Comparison of ENCODE assay signal across 8 mouse cellular contexts in genomic region chr14:25523230-25524110, GRCm38 (mm10).
DNase-seq lines count a peak whose midpoint lies in the region; ATAC-seq and TF ChIP-seq lines count a peak whose summit lies in the region.

No protein-coding gene starts in this region.

- no peaks in the 10 kb centered on the region for H3K9me3 ChIP-seq in lung, embryonic 14.5 days (ENCODE audit: low read depth, low read length)
- H3K9me3 ChIP-seq in heart, embryonic 11.5 days (replicated peaks; ENCODE audit: control insufficient read depth, low read length): no peaks in the 10 kb centered on the region
- H3K9me3 ChIP-seq in kidney, embryonic 15.5 days (replicated peaks): no peaks in the 10 kb centered on the region
- H3K9me3 ChIP-seq in midbrain, embryonic 14.5 days (ENCODE audit: control insufficient read depth, low read length): no peaks in the 10 kb centered on the region

- DNase-seq in lung, embryonic 14.5 days: peak; percentile 24
- DNase-seq in lung, postnatal 25 days (ENCODE audit: low spot score): no peak
- no peak for DNase-seq in midbrain, embryonic 14.5 days
- DNase-seq in layer of hippocampus, postnatal 36 days: no peak
- no peak for DNase-seq in T-cell, adult 2 months (ENCODE audit: low spot score)
- no peak for DNase-seq in frontal cortex, postnatal 14 days (ENCODE audit: low spot score in 2 of 2)

- no peak overlapping the region for H3K9ac ChIP-seq in lung, embryonic 14.5 days
- peak overlapping the region; percentile 31 for H3K9ac ChIP-seq in heart, embryonic 11.5 days (ENCODE audit: low read depth, low read length)
- peak overlapping the region; percentile 19; the same call in 1 of the 2 replicates for H3K9ac ChIP-seq in kidney, embryonic 15.5 days
- H3K9ac ChIP-seq in midbrain, embryonic 14.5 days (replicated peaks; ENCODE audit: low read length): 0 out of 2 replicates have a peak overlapping the region, but pooled peaks have one; percentile 26

- peak overlapping the region; percentile 55; the same call in 1 of the 2 replicates for H3K27ac ChIP-seq in lung, embryonic 14.5 days (ENCODE audit: low read depth)
- peak overlapping the region; percentile 87 for H3K27ac ChIP-seq in heart, embryonic 11.5 days (ENCODE audit: low read depth, low read length)
- H3K27ac ChIP-seq in kidney, embryonic 15.5 days: peak overlapping the region; percentile 81
- H3K27ac ChIP-seq in midbrain, embryonic 14.5 days (replicated peaks; ENCODE audit: low read depth, low read length): peak overlapping the region; percentile 33; the same call in 1 of the 2 replicates

- no peak overlapping the region for H3K4me2 ChIP-seq in lung, embryonic 14.5 days
- no peak overlapping the region for H3K4me2 ChIP-seq in heart, embryonic 11.5 days
- H3K4me2 ChIP-seq in kidney, embryonic 15.5 days: no peak overlapping the region
- H3K4me2 ChIP-seq in midbrain, embryonic 14.5 days (ENCODE audit: low read length): no peak overlapping the region

- H3K4me1 ChIP-seq in lung, embryonic 14.5 days (ENCODE audit: insufficient read depth): peaks cover 24% of the 10 kb centered on the region
- H3K4me1 ChIP-seq in heart, embryonic 11.5 days (ENCODE audit: control insufficient read depth, insufficient read depth, low read length): peaks cover 88% of the 10 kb centered on the region
- H3K4me1 ChIP-seq in kidney, embryonic 15.5 days: peaks cover 82% of the 10 kb centered on the region
- H3K4me1 ChIP-seq in midbrain, embryonic 14.5 days (ENCODE audit: control insufficient read depth, insufficient read depth, low read length): peaks cover 46% of the 10 kb centered on the region

- peak; percentile 22; the same call in 1 of the 2 replicates for ATAC-seq in lung, embryonic 14.5 days (ENCODE audit: insufficient read depth)
- ATAC-seq in heart, embryonic 11.5 days (replicated peaks; ENCODE audit: insufficient number of reproducible peaks, low FRiP score, low TSS enrichment): no peak
- no peak for ATAC-seq in kidney, embryonic 15.5 days (replicated peaks; ENCODE audit: low FRiP score)
- ATAC-seq in midbrain, embryonic 14.5 days (ENCODE audit: low FRiP score, low TSS enrichment): no peak

- H3K4me3 ChIP-seq in lung, embryonic 14.5 days (ENCODE audit: low read depth, low read length): no peak overlapping the region
- no peak overlapping the region for H3K4me3 ChIP-seq in heart, embryonic 11.5 days (ENCODE audit: low read depth, low read length)
- no peak overlapping the region for H3K4me3 ChIP-seq in kidney, embryonic 15.5 days (replicated peaks)
- H3K4me3 ChIP-seq in midbrain, embryonic 14.5 days (replicated peaks; ENCODE audit: low read depth, low read length): no peak overlapping the region

- no peaks in the 10 kb centered on the region for H3K36me3 ChIP-seq in lung, embryonic 14.5 days (ENCODE audit: insufficient read depth)
- H3K36me3 ChIP-seq in heart, embryonic 11.5 days (ENCODE audit: control insufficient read depth, insufficient read depth, low read length): no peaks in the 10 kb centered on the region
- no peaks in the 10 kb centered on the region for H3K36me3 ChIP-seq in kidney, embryonic 15.5 days
- H3K36me3 ChIP-seq in midbrain, embryonic 14.5 days (ENCODE audit: control insufficient read depth, insufficient read depth, low read length): peaks cover 12% of the 10 kb centered on the region; the same call in 1 of the 2 replicates

- no peaks in the 10 kb centered on the region for H3K27me3 ChIP-seq in lung, embryonic 14.5 days (ENCODE audit: insufficient read depth, low read length)
- no peaks in the 10 kb centered on the region for H3K27me3 ChIP-seq in heart, embryonic 11.5 days (ENCODE audit: control insufficient read depth, insufficient read depth, low read length)
- no peaks in the 10 kb centered on the region for H3K27me3 ChIP-seq in kidney, embryonic 15.5 days
- H3K27me3 ChIP-seq in midbrain, embryonic 14.5 days (ENCODE audit: control insufficient read depth, insufficient read depth, low read length): no peaks in the 10 kb centered on the region

- WGBS in lung, embryonic 14.5 days: 39% methylated on average over 11 of the region's 11 CpGs
- WGBS in heart, embryonic 11.5 days (ENCODE audit: insufficient replicate concordance): 24% methylated on average over 11 of the region's 11 CpGs
- 41% methylated on average over 11 of the region's 11 CpGs for WGBS in kidney, embryonic 15.5 days
- WGBS in midbrain, embryonic 14.5 days: 76% methylated on average over 11 of the region's 11 CpGs

- TF ChIP-seq CTCF in lung, embryonic 14.5 days (IDR thresholded peaks at IDR 0.05; ENCODE audit: low read depth): 0 out of 2 replicates have a peak, but pooled peaks have one; percentile 19

Comparison
In these comparisons a context has a peak if more than half of its experiments do, and no peak if none do; other contexts are left out.
1. H3K27ac ChIP-seq: peak in every context shown above with its lines; median percentile 87 in heart, embryonic 11.5 days; 81 in kidney, embryonic 15.5 days; 55 in lung, embryonic 14.5 days; 33 in midbrain, embryonic 14.5 days.